Mouse (Mus musculus) embryonic facial prominence, embryonic 15.5 days (tissue): ENCODE measurements around the gene Gramd1a. TPM values are rescaled to one million over a fixed set of nuclear protein-coding genes. Genes with fewer than 3 reads are reported as not detected.

ENCODE experiments used
- ATAC-seq: fragments of 200-750 bp; cut with Nextera tagmentation; 2 replicates; pipeline ENCODE4 v1.8.0; 2017; ENCODE audit warnings: low read depth, moderate TSS enrichment; ENCODE audit not compliant: insufficient number of reproducible peaks, low FRiP score, low TSS enrichment
- H3K27ac ChIP-seq: fragments of 300-500 bp; sonication (generic); replicated peaks from 2 replicates; pipeline ENCODE4 v1.5.1; 2015; ENCODE audit warnings: mild to moderate bottlenecking, inconsistent platforms
- H3K27me3 ChIP-seq: fragments of 300-500 bp; sonication (generic); 2 replicates; pipeline ENCODE4 v1.6.1; 2015; ENCODE audit warnings: inconsistent platforms
- H3K36me3 ChIP-seq: fragments of 300-500 bp; sonication (generic); 2 replicates; pipeline ENCODE4 v1.6.1; 2015; ENCODE audit warnings: mild to moderate bottlenecking, inconsistent platforms
- H3K4me1 ChIP-seq: fragments of 300-500 bp; sonication (generic); 2 replicates; pipeline ENCODE4 v1.6.1; 2015; ENCODE audit warnings: inconsistent platforms
- H3K4me2 ChIP-seq: fragments of 300-500 bp; sonication (generic); replicated peaks from 2 replicates; pipeline ENCODE4 v1.6.1; 2015; ENCODE audit warnings: mild to moderate bottlenecking, inconsistent platforms
- H3K4me3 ChIP-seq: fragments of 300-500 bp; sonication (generic); replicated peaks from 2 replicates; pipeline ENCODE4 v1.5.1; 2015; ENCODE audit warnings: mild to moderate bottlenecking, inconsistent platforms
- H3K9ac ChIP-seq: fragments of 300-500 bp; sonication (generic); 2 replicates; pipeline ENCODE4 v1.6.1; 2015; ENCODE audit warnings: inconsistent platforms
- H3K9me3 ChIP-seq: fragments of 300-500 bp; sonication (generic); replicated peaks from 2 replicates; pipeline ENCODE4 v1.6.1; 2016; ENCODE audit warnings: inconsistent platforms
- WGBS: fragments of 180-500 bp; shearing (Covaris S2); methylation state at CpG from one replicate; pipeline ENCODE4 v1.1.7; 2015; 5-methylcytosine and 5-hydroxymethylcytosine counted together
- polyA plus RNA-seq: library from polyadenylated mRNA; unstranded; fragments of >200 nt; fragmentation: Nextera tagmentation; extraction: Ambion mirVana; gene quantifications from 2 replicates; pipeline ENCODE4 v1.2.1, GENCODE M21; 2015

Gramd1a gene
- polyA plus RNA-seq: 72.5 and 75.2 TPM in 2 replicates

- 62% methylated on average over 5 of the region's 5 CpGs for WGBS
These were observed at the start of gene Gramd1a for GRCm38 (mm10) chr7:31155296-31156033. TSS of gene Gramd1a (minus strand) at chr7:31155896.

GRCm38 (mm10) chr7:31195591-31196307, 40.1 kb upstream of the Gramd1a start:
- ATAC-seq: no peak
- H3K36me3 ChIP-seq: no peaks in the 10 kb centered on the region
- H3K4me1 ChIP-seq: no peaks in the 10 kb centered on the region
- H3K9me3 ChIP-seq: no peaks in the 10 kb centered on the region
- H3K9ac ChIP-seq: no peak overlapping the region
- no peak overlapping the region for H3K27ac ChIP-seq
- H3K27me3 ChIP-seq: no peaks in the 10 kb centered on the region
- H3K4me2 ChIP-seq: no peak overlapping the region
- no peak overlapping the region for H3K4me3 ChIP-seq
- 75% methylated on average over 3 of the region's 3 CpGs for WGBS

More at GRCm38 (mm10) chr7:31155296-31156033, at the start of gene Gramd1a:
- Histone ChIP-seq H3K4me3 (no peak within 1 kb of the TSS), H3K9me3 (no peaks in the 10 kb centered on the region), H3K36me3 (no peaks in the 10 kb centered on the region), H3K9ac (no peak within 1 kb of the TSS), H3K4me1 (peaks cover 13% of the 10 kb centered on the region), H3K27me3 (no peaks in the 10 kb centered on the region), H3K27ac (no peak within 1 kb of the TSS), H3K4me2 (no peak within 1 kb of the TSS)
- no peak for ATAC-seq

GRCm38 (mm10) chr7:31184711-31185110, 29.0 kb upstream of the Gramd1a start:
- Histone ChIP-seq H3K36me3 (no peaks in the 10 kb centered on the region), H3K4me1 (no peaks in the 10 kb centered on the region), H3K27me3 (no peaks in the 10 kb centered on the region), H3K4me3 (no peak overlapping the region), H3K4me2 (no peak overlapping the region), H3K27ac (no peak overlapping the region), H3K9ac (no peak overlapping the region), H3K9me3 (no peaks in the 10 kb centered on the region)
- ATAC-seq: no peak
- WGBS: 68% methylated on average over 4 of the region's 4 CpGs

- H3K9ac ChIP-seq: no peak overlapping the region
- no peaks in the 10 kb centered on the region for H3K4me1 ChIP-seq
- H3K27me3 ChIP-seq: peaks cover 6% of the 10 kb centered on the region; the same call in 1 of the 2 replicates
- H3K4me2 ChIP-seq: no peak overlapping the region
- H3K36me3 ChIP-seq: no peaks in the 10 kb centered on the region
- no peaks in the 10 kb centered on the region for H3K9me3 ChIP-seq
- H3K4me3 ChIP-seq: no peak overlapping the region
- no peak overlapping the region for H3K27ac ChIP-seq
- ATAC-seq: no peak
- 38% methylated on average over 2 of the region's 2 CpGs for WGBS
These were observed 27.2 kb upstream of the Gramd1a start for GRCm38 (mm10) chr7:31182863-31183262.

GRCm38 (mm10) chr7:31176886-31177763, 21.4 kb upstream of the Gramd1a start:
- peak overlapping the region; percentile 28 for H3K4me3 ChIP-seq
- WGBS: 17% methylated on average over 22 of the region's 22 CpGs
- H3K27me3 ChIP-seq: peaks cover 8% of the 10 kb centered on the region; the same call in 1 of the 2 replicates
- no peak overlapping the region for H3K9ac ChIP-seq
- H3K36me3 ChIP-seq: no peaks in the 10 kb centered on the region
- peak overlapping the region; percentile 37 for H3K4me2 ChIP-seq
- peak overlapping the region; percentile 30; the same call in 1 of the 2 replicates for H3K27ac ChIP-seq
- H3K9me3 ChIP-seq: no peaks in the 10 kb centered on the region
- no peak; the same call in 1 of the 2 replicates for ATAC-seq
- no peaks in the 10 kb centered on the region for H3K4me1 ChIP-seq

- H3K36me3 ChIP-seq: no peaks in the 10 kb centered on the region
- no peak overlapping the region for H3K9ac ChIP-seq
- no peak overlapping the region for H3K4me3 ChIP-seq
- ATAC-seq: no peak
- H3K27me3 ChIP-seq: peaks cover 8% of the 10 kb centered on the region; the same call in 1 of the 2 replicates
- H3K9me3 ChIP-seq: no peaks in the 10 kb centered on the region
- no peaks in the 10 kb centered on the region for H3K4me1 ChIP-seq
- no peak overlapping the region for H3K27ac ChIP-seq
- 72% methylated on average over 3 of the region's 3 CpGs for WGBS
- no peak overlapping the region for H3K4me2 ChIP-seq
These were observed 19.4 kb upstream of the Gramd1a start for GRCm38 (mm10) chr7:31175096-31175495.

- H3K36me3 ChIP-seq: no peaks in the 10 kb centered on the region
- no peak overlapping the region for H3K27ac ChIP-seq
- H3K9ac ChIP-seq: no peak overlapping the region
- H3K4me1 ChIP-seq: no peaks in the 10 kb centered on the region
- H3K4me3 ChIP-seq: no peak overlapping the region
- no peak for ATAC-seq
- H3K4me2 ChIP-seq: no peak overlapping the region
- H3K9me3 ChIP-seq: no peaks in the 10 kb centered on the region
- WGBS: 56% methylated on average over 8 of the region's 8 CpGs
- peaks cover 8% of the 10 kb centered on the region; the same call in 1 of the 2 replicates for H3K27me3 ChIP-seq
These were observed 18.8 kb upstream of the Gramd1a start for GRCm38 (mm10) chr7:31174466-31174865.

GRCm38 (mm10) chr7:31172238-31172637, 16.5 kb upstream of the Gramd1a start:
- no peak overlapping the region for H3K27ac ChIP-seq
- no peaks in the 10 kb centered on the region for H3K9me3 ChIP-seq
- ATAC-seq: no peak
- no peaks in the 10 kb centered on the region for H3K27me3 ChIP-seq
- H3K4me3 ChIP-seq: no peak overlapping the region
- H3K4me1 ChIP-seq: no peaks in the 10 kb centered on the region
- no peak overlapping the region for H3K9ac ChIP-seq
- H3K4me2 ChIP-seq: no peak overlapping the region
- no peaks in the 10 kb centered on the region for H3K36me3 ChIP-seq
- 13% methylated on average over 2 of the region's 2 CpGs for WGBS

GRCm38 (mm10) chr7:31170520-31170919, 14.8 kb upstream of the Gramd1a start:
- no peaks in the 10 kb centered on the region for H3K27me3 ChIP-seq
- H3K36me3 ChIP-seq: no peaks in the 10 kb centered on the region
- 92% methylated on average over 9 of the region's 9 CpGs for WGBS
- H3K9ac ChIP-seq: no peak overlapping the region
- H3K4me2 ChIP-seq: no peak overlapping the region
- H3K9me3 ChIP-seq: no peaks in the 10 kb centered on the region
- H3K27ac ChIP-seq: no peak overlapping the region
- no peak overlapping the region for H3K4me3 ChIP-seq
- ATAC-seq: no peak
- no peaks in the 10 kb centered on the region for H3K4me1 ChIP-seq

- Histone ChIP-seq H3K36me3 (no peaks in the 10 kb centered on the region), H3K9me3 (no peaks in the 10 kb centered on the region), H3K4me2 (no peak overlapping the region), H3K4me3 (no peak overlapping the region), H3K27ac (no peak overlapping the region), H3K4me1 (no peaks in the 10 kb centered on the region), H3K27me3 (no peaks in the 10 kb centered on the region), H3K9ac (no peak overlapping the region)
- peak; percentile 73; the same call in 1 of the 2 replicates for ATAC-seq
- WGBS: 43% methylated on average over 8 of the region's 8 CpGs
These were observed 12.7 kb upstream of the Gramd1a start for GRCm38 (mm10) chr7:31168412-31168811.

GRCm38 (mm10) chr7:31164748-31165147, 9.1 kb upstream of the Gramd1a start:
- Histone ChIP-seq H3K9me3 (no peaks in the 10 kb centered on the region), H3K36me3 (no peaks in the 10 kb centered on the region)
- 63% methylated on average over 1 of the region's 1 CpGs for WGBS

More at GRCm38 (mm10) chr7:31164748-31165147, 9.1 kb upstream of the Gramd1a start:
- Histone ChIP-seq H3K4me3 (no peak overlapping the region), H3K27ac (no peak overlapping the region), H3K27me3 (no peaks in the 10 kb centered on the region), H3K9ac (no peak overlapping the region), H3K4me2 (no peak overlapping the region), H3K4me1 (no peaks in the 10 kb centered on the region)
- no peak for ATAC-seq
